Mouse (Mus musculus) hindbrain, postnatal 0 days (tissue): Measurements from ENCODE around the gene Grik4. TPM values are rescaled to one million over a fixed set of nuclear protein-coding genes. Genes with fewer than 3 reads are reported as not detected.

Source experiments
- ATAC-seq: fragments of 200-750 bp; cut with Nextera tagmentation; 2 replicates; pipeline ENCODE4 v1.8.0; 2017; ENCODE audit warnings: mild to moderate bottlenecking, moderate TSS enrichment, moderate library complexity
- DNase-seq: peaks from one replicate; pipeline ENCODE4 v3.0.0-alpha.2; 2015; ENCODE audit warnings: low spot score
- H3K27ac ChIP-seq: fragments of 300-500 bp; sonication (generic); 2 replicates; pipeline ENCODE4 v1.5.1; 2014; ENCODE audit warnings: mild to moderate bottlenecking
- H3K27me3 ChIP-seq: fragments of 300-500 bp; sonication (generic); 2 replicates; pipeline ENCODE4 v1.6.1; 2014; ENCODE audit warnings: low read length, mixed read lengths; ENCODE audit not compliant: insufficient read depth
- H3K36me3 ChIP-seq: fragments of 300-500 bp; sonication (generic); 2 replicates; pipeline ENCODE4 v1.6.1; 2014; ENCODE audit warnings: low read length, mixed read lengths; ENCODE audit not compliant: insufficient read depth
- H3K4me1 ChIP-seq: fragments of 300-500 bp; sonication (generic); 2 replicates; pipeline ENCODE4 v1.6.1; 2014; ENCODE audit warnings: antibody characterized with exemption, low read length, mixed read lengths; ENCODE audit not compliant: insufficient read depth
- H3K4me2 ChIP-seq: fragments of 300-500 bp; sonication (generic); 2 replicates; pipeline ENCODE4 v1.6.1; 2014; ENCODE audit warnings: low read depth, mild to moderate bottlenecking, low read length, moderate library complexity, mixed read lengths
- H3K4me3 ChIP-seq: fragments of 300-500 bp; sonication (generic); 2 replicates; pipeline ENCODE4 v1.5.1; 2014; ENCODE audit warnings: low read length
- H3K9ac ChIP-seq: fragments of 300-500 bp; sonication (generic); replicated peaks from 2 replicates; pipeline ENCODE4 v1.6.1; 2014; ENCODE audit warnings: mild to moderate bottlenecking, low read length, moderate library complexity, mixed read lengths
- H3K9me3 ChIP-seq: fragments of 300-500 bp; sonication (generic); 2 replicates; pipeline ENCODE4 v1.6.1; 2016; ENCODE audit warnings: low read length, mixed read lengths
- CTCF ChIP-seq: IDR thresholded peaks from 2 replicates; pipeline ENCODE4 v1.5.1; 2016; ENCODE audit warnings: antibody characterized with exemption, control low read depth, low read depth
- WGBS: fragments of 180-500 bp; shearing (Covaris S2); extraction: QIAGEN DNeasy Blood & Tissue Kit; methylation state at CpG from one replicate; pipeline ENCODE4 v1.1.7; 2014; 5-methylcytosine and 5-hydroxymethylcytosine counted together
- polyA plus RNA-seq: library from polyadenylated mRNA; unstranded; fragments of >200 nt; fragmentation: Nextera tagmentation; extraction: Ambion mirVana; gene quantifications from 2 replicates; pipeline ENCODE4 v1.2.1, GENCODE M21; 2015
- total RNA-seq: library from RNA; depleted of rRNA; stranded (reverse); fragments of >200 nt; gene quantifications from 2 replicates; pipeline ENCODE4 v1.2.3, GENCODE M21; 2014

Gene Grik4
- total and polyA plus RNA-seq, 2 experiments from 2014 or later = 9.4 to 18.2 TPM

GRCm38 (mm10) chr9:42844301-42844700 is 100.0 kb downstream of the Grik4 start:
- H3K36me3 ChIP-seq = no peaks in the 10 kb centered on the region
- H3K27me3 ChIP-seq = no peaks in the 10 kb centered on the region
- H3K9ac ChIP-seq = no peak overlapping the region
- no peak overlapping the region for H3K27ac ChIP-seq
- no peaks in the 10 kb centered on the region for H3K9me3 ChIP-seq
- H3K4me2 ChIP-seq = no peak overlapping the region
- DNase-seq (no peak), ATAC-seq (no peak)
- TF ChIP-seq CTCF = no peak
- H3K4me1 ChIP-seq = peaks cover 5% of the 10 kb centered on the region
- H3K4me3 ChIP-seq = no peak overlapping the region
- WGBS = 82% methylated on average over 5 of the region's 5 CpGs

GRCm38 (mm10) chr9:42838299-42838698 is 106.0 kb downstream of the Grik4 start:
- H3K4me1 ChIP-seq = peaks cover 1% of the 10 kb centered on the region
- H3K27ac ChIP-seq = no peak overlapping the region
- H3K9ac ChIP-seq = no peak overlapping the region
- no peak for TF ChIP-seq CTCF
- no peaks in the 10 kb centered on the region for H3K27me3 ChIP-seq
- ATAC-seq = no peak
- 68% methylated on average over 5 of the region's 5 CpGs for WGBS
- H3K4me3 ChIP-seq = no peak overlapping the region
- H3K9me3 ChIP-seq = no peaks in the 10 kb centered on the region
- H3K4me2 ChIP-seq = no peak overlapping the region
- H3K36me3 ChIP-seq = no peaks in the 10 kb centered on the region
- DNase-seq = no peak

GRCm38 (mm10) chr9:42837498-42837897 is 106.8 kb downstream of the Grik4 start:
- WGBS = 71% methylated on average over 6 of the region's 6 CpGs
- Histone ChIP-seq H3K27me3 (no peaks in the 10 kb centered on the region), H3K4me2 (no peak overlapping the region), H3K9me3 (no peaks in the 10 kb centered on the region), H3K9ac (no peak overlapping the region), H3K4me1 (no peaks in the 10 kb centered on the region; the same call in 1 of the 2 replicates), H3K36me3 (no peaks in the 10 kb centered on the region), H3K4me3 (no peak overlapping the region), H3K27ac (no peak overlapping the region)
- no peak for TF ChIP-seq CTCF
- no peak for ATAC-seq
- DNase-seq = no peak

GRCm38 (mm10) chr9:42831558-42831957 is 112.7 kb downstream of the Grik4 start:
- H3K9me3 ChIP-seq = no peaks in the 10 kb centered on the region
- DNase-seq = no peak
- no peak overlapping the region for H3K9ac ChIP-seq
- no peak for TF ChIP-seq CTCF
- no peak for ATAC-seq
- no peaks in the 10 kb centered on the region for H3K27me3 ChIP-seq
- no peaks in the 10 kb centered on the region for H3K4me1 ChIP-seq
- no peak overlapping the region for H3K4me2 ChIP-seq
- WGBS = 70% methylated on average over 6 of the region's 6 CpGs
- no peak overlapping the region for H3K27ac ChIP-seq
- H3K4me3 ChIP-seq = no peak overlapping the region
- H3K36me3 ChIP-seq = no peaks in the 10 kb centered on the region

GRCm38 (mm10) chr9:42819247-42819646 is 125.0 kb downstream of the Grik4 start:
- H3K9me3 ChIP-seq = no peaks in the 10 kb centered on the region
- H3K27me3 ChIP-seq = no peaks in the 10 kb centered on the region
- ATAC-seq = no peak
- H3K27ac ChIP-seq = no peak overlapping the region
- no peak for TF ChIP-seq CTCF
- WGBS = 47% methylated on average over 3 of the region's 3 CpGs
- no peaks in the 10 kb centered on the region for H3K36me3 ChIP-seq
- H3K4me3 ChIP-seq = no peak overlapping the region
- no peak overlapping the region for H3K4me2 ChIP-seq
- DNase-seq = no peak
- no peaks in the 10 kb centered on the region for H3K4me1 ChIP-seq
- no peak overlapping the region for H3K9ac ChIP-seq

- WGBS = 76% methylated on average over 1 of the region's 1 CpGs
- no peaks in the 10 kb centered on the region for H3K36me3 ChIP-seq
- ATAC-seq (no peak), DNase-seq (no peak)
- H3K4me3 ChIP-seq = no peak overlapping the region
- no peaks in the 10 kb centered on the region for H3K27me3 ChIP-seq
- no peak overlapping the region for H3K27ac ChIP-seq
- no peaks in the 10 kb centered on the region for H3K4me1 ChIP-seq
- no peak overlapping the region for H3K9ac ChIP-seq
- no peak for TF ChIP-seq CTCF
- H3K9me3 ChIP-seq = no peaks in the 10 kb centered on the region
- H3K4me2 ChIP-seq = no peak overlapping the region
Measured at GRCm38 (mm10) chr9:42816815-42817214, 127.5 kb downstream of the Grik4 start.

- H3K9me3 ChIP-seq = no peaks in the 10 kb centered on the region
- DNase-seq (no peak), ATAC-seq (no peak)
- TF ChIP-seq CTCF = no peak
- no peaks in the 10 kb centered on the region for H3K36me3 ChIP-seq
- no peak overlapping the region for H3K4me3 ChIP-seq
- no peak overlapping the region for H3K9ac ChIP-seq
- H3K4me1 ChIP-seq = no peaks in the 10 kb centered on the region
- no peak overlapping the region for H3K27ac ChIP-seq
- 85% methylated on average over 3 of the region's 3 CpGs for WGBS
- no peak overlapping the region for H3K4me2 ChIP-seq
- H3K27me3 ChIP-seq = no peaks in the 10 kb centered on the region
Measured at GRCm38 (mm10) chr9:42809146-42809545, 135.1 kb downstream of the Grik4 start.
